Mouse (Mus musculus): ENCODE measurements around the gene Hnrnpk.

DNA sequence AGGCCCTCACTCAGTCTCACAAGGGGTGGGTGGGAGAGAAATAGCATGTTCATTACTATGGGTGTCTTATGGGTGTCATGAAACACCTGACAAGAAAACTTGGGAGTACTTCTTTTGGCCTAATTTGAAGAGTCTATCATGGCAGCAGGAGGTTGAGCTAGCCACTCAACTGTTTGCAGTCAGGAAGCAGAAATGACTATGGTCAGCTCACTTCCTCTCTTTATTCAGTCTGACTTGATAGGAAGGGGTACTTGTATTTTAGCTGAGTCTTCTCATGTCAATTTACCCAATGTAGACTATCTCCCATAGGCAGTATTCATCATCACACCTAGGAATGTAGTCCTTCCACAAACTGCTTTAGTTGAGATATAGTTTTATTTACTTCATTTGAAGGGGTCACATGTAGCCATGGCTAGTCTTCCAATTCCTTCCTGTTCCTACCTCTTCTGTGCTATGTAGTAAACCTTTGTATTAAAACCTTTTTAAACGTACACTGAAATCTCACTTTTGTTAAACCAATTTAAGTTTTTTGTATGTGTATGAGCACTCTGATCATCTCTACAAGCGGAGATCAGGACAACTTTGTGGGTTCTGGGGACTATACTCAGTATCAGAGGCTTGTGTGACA lies 13.7 kb downstream of the Hnrnpk start:
- TF ChIP-seq EP300 (IDR thresholded peaks at IDR 0.05) (no peak), CTCF (IDR thresholded peaks at IDR 0.05) (no peak)

Measured in lung, postnatal 0 days (tissue).